Mouse (Mus musculus): ENCODE results near the gene S100a14.

- TF ChIP-seq POLR2A (IDR thresholded peaks at IDR 0.05; ENCODE audit: low read depth, low read length): no peak
- no peak for TF ChIP-seq CTCF (IDR thresholded peaks at IDR 0.05; ENCODE audit: borderline replicate concordance, insufficient read depth, low read length)
Measured at GRCm38 (mm10) chr3:90493831-90494540, 32.7 kb upstream of the S100a14 start.
